Mouse (Mus musculus) midbrain, postnatal 0 days (tissue): ENCODE measurements around the gene Klhl5. TPM values are rescaled to one million over a fixed set of nuclear protein-coding genes. Genes with fewer than 3 reads are reported as not detected.

ENCODE experiments used
- ATAC-seq: fragments of 200-750 bp; cut with Nextera tagmentation; 2 replicates; pipeline ENCODE4 v1.8.0; 2017; ENCODE audit warnings: moderate number of reproducible peaks, mild to moderate bottlenecking, moderate TSS enrichment, moderate library complexity; ENCODE audit not compliant: low FRiP score
- DNase-seq: peaks from one replicate; pipeline ENCODE4 v3.0.0-alpha.2; 2015; ENCODE audit warnings: low spot score
- H3K27ac ChIP-seq: fragments of 300-500 bp; sonication (generic); 2 replicates; pipeline ENCODE4 v1.5.1; 2014; ENCODE audit warnings: low read depth, mild to moderate bottlenecking, low read length, mixed read lengths
- H3K27me3 ChIP-seq: fragments of 300-500 bp; sonication (generic); 2 replicates; pipeline ENCODE4 v1.6.1; 2014; ENCODE audit warnings: low read length, control low read depth, mixed read lengths; ENCODE audit not compliant: insufficient read depth
- H3K36me3 ChIP-seq: fragments of 300-500 bp; sonication (generic); 2 replicates; pipeline ENCODE4 v1.6.1; 2014; ENCODE audit warnings: low read length, control low read depth, mixed read lengths; ENCODE audit not compliant: insufficient read depth
- H3K4me1 ChIP-seq: fragments of 300-500 bp; sonication (generic); 2 replicates; pipeline ENCODE4 v1.6.1; 2014; ENCODE audit warnings: mild to moderate bottlenecking, control low read depth, antibody characterized with exemption, low read length, mixed read lengths; ENCODE audit not compliant: insufficient read depth
- H3K4me2 ChIP-seq: fragments of 300-500 bp; sonication (generic); 2 replicates; pipeline ENCODE4 v1.6.1; 2014; ENCODE audit warnings: low read depth, mild to moderate bottlenecking, low read length, mixed read lengths; ENCODE audit not compliant: poor library complexity, severe bottlenecking
- H3K4me3 ChIP-seq: fragments of 300-500 bp; sonication (generic); 2 replicates; pipeline ENCODE4 v1.5.1; 2014; ENCODE audit warnings: low read depth, mild to moderate bottlenecking, low read length, moderate library complexity
- H3K9ac ChIP-seq: fragments of 300-500 bp; sonication (generic); replicated peaks from 2 replicates; pipeline ENCODE4 v1.6.1; 2014; ENCODE audit warnings: mild to moderate bottlenecking, low read length, moderate library complexity, mixed read lengths; ENCODE audit not compliant: poor library complexity, severe bottlenecking
- H3K9me3 ChIP-seq: fragments of 300-500 bp; sonication (generic); 2 replicates; pipeline ENCODE4 v1.6.1; 2016; ENCODE audit warnings: low read length, control low read depth
- CTCF ChIP-seq: IDR thresholded peaks from 2 replicates; pipeline ENCODE4 v1.5.1; 2016; ENCODE audit warnings: antibody characterized with exemption, mild to moderate bottlenecking
- whole genome bisulfite sequencing: fragments of 180-500 bp; shearing (Covaris S2); extraction: QIAGEN DNeasy Blood & Tissue Kit; methylation state at CpG from one replicate; pipeline ENCODE4 v1.1.7; 2014; 5-methylcytosine and 5-hydroxymethylcytosine counted together
- polyA plus RNA-seq: library from polyadenylated mRNA; unstranded; fragments of >200 nt; fragmentation: Nextera tagmentation; extraction: Ambion mirVana; gene quantifications from 2 replicates; pipeline ENCODE4 v1.2.1, GENCODE M21; 2015
- total RNA-seq: library from RNA; depleted of rRNA; stranded (reverse); fragments of >200 nt; gene quantifications from 2 replicates; pipeline ENCODE4 v1.2.3, GENCODE M21; 2014

Klhl5 gene
- total and polyA plus RNA-seq, 2 experiments from 2014 or later = 56.6 to 64.4 TPM

DNA sequence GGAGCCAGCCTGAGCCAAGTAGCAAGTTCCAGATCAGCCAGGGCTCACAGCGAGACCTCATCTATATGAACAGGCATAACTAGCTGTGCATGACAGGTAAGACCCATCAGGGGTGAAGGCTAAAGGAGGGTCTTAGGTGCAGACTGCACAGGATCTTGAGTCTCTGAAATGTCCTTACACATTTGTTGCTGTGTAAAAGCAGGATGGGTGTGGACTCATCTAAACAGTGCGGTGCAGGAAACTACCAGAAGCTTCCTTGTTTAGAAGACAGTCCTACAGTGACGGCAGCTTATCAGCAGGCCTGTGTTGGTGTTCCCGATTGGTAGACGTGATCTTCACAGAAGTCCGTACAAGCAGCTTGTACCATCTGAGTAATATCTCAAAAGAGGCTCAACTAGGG, 6.0 kb downstream of the Klhl5 start:
- ATAC-seq (no peak), DNase-seq (no peak)
- Histone ChIP-seq H3K9me3 (no peaks in the 10 kb centered on the region), H3K9ac (no peak overlapping the region), H3K4me3 (no peak overlapping the region), H3K27me3 (no peaks in the 10 kb centered on the region), H3K27ac (no peak overlapping the region), H3K36me3 (no peaks in the 10 kb centered on the region), H3K4me1 (no peaks in the 10 kb centered on the region), H3K4me2 (no peak overlapping the region)
- WGBS = 89% methylated on average over 6 of the region's 6 CpGs
- no peak for TF ChIP-seq CTCF

DNA sequence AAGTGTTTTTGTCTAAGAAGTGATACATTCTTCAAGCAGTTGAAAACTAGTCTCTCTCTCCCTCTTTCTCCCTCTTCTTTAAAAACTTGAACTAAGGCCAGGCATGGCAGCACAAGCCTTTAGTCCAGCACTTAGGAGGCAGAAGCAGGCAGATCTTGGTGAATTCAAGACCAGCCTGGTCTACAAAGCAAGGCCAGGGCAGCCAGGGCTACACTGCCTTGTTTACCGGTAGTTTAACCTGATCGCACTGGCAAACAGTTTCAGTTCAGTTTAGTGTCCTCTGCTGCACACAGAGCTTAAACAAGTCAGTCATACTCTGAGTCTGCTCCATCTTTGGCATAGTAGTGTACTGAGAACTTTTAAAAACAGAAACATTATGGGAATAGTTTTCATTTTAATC, 9.4 kb downstream of the Klhl5 start:
- Histone ChIP-seq H3K9ac (no peak overlapping the region), H3K9me3 (no peaks in the 10 kb centered on the region), H3K4me2 (no peak overlapping the region), H3K27ac (no peak overlapping the region), H3K4me3 (no peak overlapping the region), H3K36me3 (no peaks in the 10 kb centered on the region), H3K4me1 (no peaks in the 10 kb centered on the region), H3K27me3 (no peaks in the 10 kb centered on the region)
- no peak for TF ChIP-seq CTCF
- 94% methylated on average over 2 of the region's 2 CpGs for WGBS
- ATAC-seq = no peak
- no peak for DNase-seq

GRCm38 (mm10) chr5:65119495-65119894, 12.2 kb downstream of the Klhl5 start:
- no peaks in the 10 kb centered on the region for H3K27me3 ChIP-seq
- H3K4me3 ChIP-seq = no peak overlapping the region
- no peaks in the 10 kb centered on the region for H3K36me3 ChIP-seq
- no peaks in the 10 kb centered on the region for H3K4me1 ChIP-seq
- no peak overlapping the region for H3K4me2 ChIP-seq
- ATAC-seq (no peak), DNase-seq (no peak)
- no peak overlapping the region for H3K9ac ChIP-seq
- WGBS = 86% methylated on average over 1 of the region's 1 CpGs
- H3K9me3 ChIP-seq = no peaks in the 10 kb centered on the region
- no peak overlapping the region for H3K27ac ChIP-seq
- TF ChIP-seq CTCF = no peak

GRCm38 (mm10) chr5:65119918-65120317, 12.6 kb downstream of the Klhl5 start:
- TF ChIP-seq CTCF = no peak
- ATAC-seq (no peak), DNase-seq (no peak)
- WGBS = 67% methylated on average over 3 of the region's 3 CpGs
- Histone ChIP-seq H3K36me3 (no peaks in the 10 kb centered on the region), H3K4me1 (no peaks in the 10 kb centered on the region), H3K27ac (no peak overlapping the region), H3K4me3 (no peak overlapping the region), H3K4me2 (no peak overlapping the region), H3K27me3 (no peaks in the 10 kb centered on the region), H3K9me3 (no peaks in the 10 kb centered on the region), H3K9ac (no peak overlapping the region)

DNA sequence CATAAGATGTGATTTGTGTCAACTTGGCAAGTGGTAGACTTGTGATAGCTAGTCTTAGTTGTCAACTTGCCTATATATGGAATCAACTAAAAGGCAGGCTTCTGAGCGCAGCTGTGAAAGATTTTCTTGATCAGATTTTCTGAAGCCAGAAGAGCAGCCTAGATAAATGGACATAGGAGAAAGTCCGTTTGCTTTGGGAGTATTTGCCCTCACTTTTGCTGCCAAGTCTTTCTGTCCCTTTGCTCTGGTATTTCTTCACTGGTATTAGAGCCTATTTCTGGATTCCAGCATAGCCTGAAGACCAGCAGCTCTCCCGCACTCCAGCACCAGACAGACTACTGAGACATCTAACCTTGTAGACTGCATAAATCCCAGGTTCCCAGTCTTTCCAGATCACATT, 15.3 kb downstream of the Klhl5 start:
- Histone ChIP-seq H3K27ac (no peak overlapping the region), H3K36me3 (no peaks in the 10 kb centered on the region), H3K4me1 (no peaks in the 10 kb centered on the region), H3K9ac (no peak overlapping the region), H3K4me2 (no peak overlapping the region), H3K9me3 (no peaks in the 10 kb centered on the region), H3K27me3 (no peaks in the 10 kb centered on the region), H3K4me3 (no peak overlapping the region)
- WGBS = 86% methylated on average over 3 of the region's 3 CpGs
- TF ChIP-seq CTCF = no peak
- DNase-seq (no peak), ATAC-seq (no peak)

DNA sequence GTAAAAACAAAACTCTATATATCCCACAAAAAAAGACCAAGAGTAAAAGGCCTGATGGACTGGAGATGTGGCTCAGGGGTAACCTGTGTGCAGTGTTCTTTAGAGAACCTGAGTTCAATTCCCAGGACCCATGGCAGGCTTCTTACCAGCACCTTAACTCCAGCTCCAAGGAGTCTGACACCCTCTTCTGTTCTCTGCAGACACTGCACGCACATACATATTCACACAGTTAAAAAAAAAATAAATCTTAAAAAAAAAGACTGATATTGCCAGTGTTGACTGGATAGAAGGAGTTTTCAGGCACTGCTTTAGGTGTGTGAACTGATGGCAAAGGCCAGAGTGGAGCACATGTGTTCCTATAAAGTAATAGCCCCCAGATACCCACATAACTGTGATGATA, 18.8 kb downstream of the Klhl5 start:
- H3K9ac ChIP-seq = no peak overlapping the region
- no peaks in the 10 kb centered on the region for H3K27me3 ChIP-seq
- DNase-seq (no peak), ATAC-seq (no peak)
- no peaks in the 10 kb centered on the region for H3K36me3 ChIP-seq
- H3K4me2 ChIP-seq = no peak overlapping the region
- WGBS = 100% methylated on average over 1 of the region's 1 CpGs
- H3K4me3 ChIP-seq = no peak overlapping the region
- no peaks in the 10 kb centered on the region for H3K4me1 ChIP-seq
- TF ChIP-seq CTCF = peak; percentile 25
- H3K27ac ChIP-seq = no peak overlapping the region
- H3K9me3 ChIP-seq = no peaks in the 10 kb centered on the region

DNA sequence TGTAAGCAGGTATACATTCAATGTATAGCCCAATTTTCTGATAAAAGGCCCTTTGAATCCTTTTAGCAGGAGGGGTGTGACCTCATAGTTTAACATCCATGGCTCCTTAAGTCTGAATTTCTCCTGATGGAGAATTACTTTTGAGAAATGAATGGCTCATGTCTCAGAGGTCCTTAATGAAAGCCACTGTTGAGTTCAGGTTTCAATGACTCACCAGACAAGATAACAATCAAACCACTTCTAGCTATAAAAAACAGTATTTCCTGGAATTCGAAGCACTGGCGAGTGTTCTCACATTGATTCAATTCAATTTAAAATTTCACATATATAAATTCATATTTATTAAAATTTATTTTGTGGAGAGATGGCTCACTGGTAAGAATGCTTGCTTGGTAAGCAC, 21.1 kb downstream of the Klhl5 start:
- Histone ChIP-seq H3K9me3 (no peaks in the 10 kb centered on the region), H3K4me2 (no peak overlapping the region), H3K4me1 (no peaks in the 10 kb centered on the region), H3K4me3 (no peak overlapping the region), H3K9ac (no peak overlapping the region), H3K27ac (no peak overlapping the region), H3K36me3 (no peaks in the 10 kb centered on the region), H3K27me3 (no peaks in the 10 kb centered on the region)
- 89% methylated on average over 2 of the region's 2 CpGs for WGBS
- DNase-seq (no peak), ATAC-seq (no peak)
- TF ChIP-seq CTCF = no peak
